Mouse (Mus musculus) bone marrow macrophage, adult 2 months (primary cell): ENCODE measurements around the gene 1810065E05Rik.

Experiments
- CTCF ChIP-seq: IDR thresholded peaks from 2 replicates; pipeline ENCODE4 v1.5.1; 2012; ENCODE audit warnings: low read depth, mild to moderate bottlenecking, low read length, moderate library complexity
- POLR2A ChIP-seq: IDR thresholded peaks from 2 replicates; pipeline ENCODE4 v1.6.1; 2012; ENCODE audit warnings: mild to moderate bottlenecking, low read depth, low read length, borderline replicate concordance

- TF ChIP-seq POLR2A (no peak), CTCF (no peak)
Observed at GRCm38 (mm10) chr11:58377273-58377672, 43.6 kb upstream of the 1810065E05Rik start.
